Mouse (Mus musculus) hematopoietic stem cell, adult 5-6 weeks (primary cell): ENCODE data around the gene Pnldc1. TPM values are rescaled to one million over a fixed set of nuclear protein-coding genes. Genes with fewer than 3 reads are reported as not detected.

Experiments
- ATAC-seq, 2 experiments: fragments of 125-278 bp in 1 of 2; replicated peaks in 1 of 2; 2 replicates each; pipeline ENCODE4 v1.8.0; 2016 to 2017; ENCODE audit warnings: inconsistent platforms in 2 of 2, mild to moderate bottlenecking in 2 of 2, moderate number of reproducible peaks in 2 of 2, low read depth in 1 of 2, moderate TSS enrichment in 1 of 2; ENCODE audit not compliant: low FRiP score in 2 of 2, poor library complexity in 2 of 2, severe bottlenecking in 2 of 2, insufficient read depth in 1 of 2, low TSS enrichment in 1 of 2
- total RNA-seq: library from RNA; stranded (forward); fragments of 172-1452, 232-1000 nt; gene quantifications from 2 replicates; pipeline ENCODE4 v1.2.3, GENCODE M21; 2017

Pnldc1 gene
- total RNA-seq, 1 experiment from 2014 or later, result not detected

DNA sequence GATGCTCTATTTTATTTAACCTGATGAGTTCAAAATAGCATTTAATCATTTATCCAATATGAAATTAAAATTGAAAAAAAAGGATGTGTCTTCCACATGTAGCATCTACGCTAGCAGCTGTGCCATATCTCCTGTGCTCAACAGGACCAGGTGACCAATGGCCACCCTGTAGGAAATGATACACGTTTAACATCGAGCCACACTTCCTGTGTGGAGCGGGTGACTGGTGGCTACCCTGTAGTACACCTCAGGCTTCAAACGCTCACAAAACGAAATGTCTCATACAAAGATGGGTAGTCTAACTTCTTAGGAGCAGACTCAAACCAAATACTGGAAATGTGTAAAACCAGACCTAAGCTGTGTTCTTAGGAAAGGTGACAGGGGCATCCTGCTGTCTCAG is 66.2 kb downstream of the Pnldc1 start:
- peak in 1 of 2 experiments; percentile 42; a peak in 1 of 4 replicates for ATAC-seq

DNA sequence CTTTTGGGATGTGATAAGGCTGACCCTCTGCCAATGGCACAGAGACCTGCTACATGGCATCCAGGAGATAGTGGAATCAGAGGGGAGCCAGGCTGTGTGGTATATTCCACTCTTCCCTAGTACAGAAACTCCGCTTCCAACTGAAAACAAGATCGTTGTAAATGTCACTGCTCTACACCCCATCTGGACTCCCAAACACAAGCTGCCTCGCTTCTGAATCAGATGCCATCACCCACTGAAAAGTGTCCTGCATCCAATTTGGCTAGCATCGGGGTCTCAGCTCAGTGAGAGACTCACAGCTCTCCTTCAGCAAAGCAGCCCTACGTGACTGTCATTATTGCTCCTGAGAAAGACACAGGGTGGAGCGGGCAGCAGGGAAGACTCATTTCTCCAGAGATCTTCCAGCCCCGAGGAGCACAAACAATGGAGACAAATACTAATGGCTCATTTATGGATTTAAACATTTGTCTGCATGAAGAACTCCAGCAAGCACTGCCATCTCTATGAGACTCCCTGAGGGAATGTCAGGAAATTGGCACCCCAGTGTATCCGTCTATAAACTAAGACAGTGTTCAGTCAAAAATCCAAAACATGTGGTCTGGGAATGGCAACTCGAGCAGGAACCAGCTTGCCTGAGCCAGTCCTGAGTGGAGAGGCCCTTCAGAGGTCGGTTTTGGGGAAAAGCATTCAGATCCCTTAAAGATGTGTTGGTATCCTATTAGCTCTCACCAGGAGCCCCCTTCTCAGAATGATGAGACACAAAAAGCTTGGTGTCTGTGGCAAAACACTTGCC is 70.4 kb downstream of the Pnldc1 start:
- no peak for ATAC-seq

Other genes starting within 250 kb of the Pnldc1 start
- gene Slc22a1, start 234.4 kb downstream of the Pnldc1 start, total RNA-seq, result not detected in 2 replicates
- 17.5 and 24.6 TPM in 2 replicates for gene Igf2r, start 140.6 kb downstream of the Pnldc1 start, total RNA-seq
- not detected in 2 replicates for gene Mas1, start 42.1 kb downstream of the Pnldc1 start, total RNA-seq
- gene Mrgprh, start 34.2 kb downstream of the Pnldc1 start, total RNA-seq, result not detected in 2 replicates
- 769 and 1,091 TPM in 2 replicates for gene Tcp1, start 5.5 kb upstream of the Pnldc1 start, total RNA-seq
- 129 and 167 TPM in 2 replicates for gene Mrpl18, start 6.1 kb upstream of the Pnldc1 start, total RNA-seq
- gene Acat3, start 30.4 kb upstream of the Pnldc1 start, total RNA-seq, result 0.44 and 1.3 TPM in 2 replicates
- 16.2 and 19.1 TPM in 2 replicates for gene Acat2, start 50.5 kb upstream of the Pnldc1 start, total RNA-seq
- gene Wtap, start 83.9 kb upstream of the Pnldc1 start, total RNA-seq, result 271 and 460 TPM in 2 replicates
- gene Sod2, start 96.6 kb upstream of the Pnldc1 start, total RNA-seq, result 54.6 and 73.5 TPM in 2 replicates
- not detected in 2 replicates for gene Gpr31b, start 142.1 kb upstream of the Pnldc1 start, total RNA-seq
- not detected in 2 replicates for gene Tcp10b, start 150.9 kb upstream of the Pnldc1 start, total RNA-seq
- not detected in 2 replicates for gene Unc93a, start 221.6 kb upstream of the Pnldc1 start, total RNA-seq